Mouse (Mus musculus) small intestine, adult 2 months (tissue): ENCODE measurements around the gene Defb23. TPM values are rescaled to one million over a fixed set of nuclear protein-coding genes. Genes with fewer than 3 reads are reported as not detected.

Experiments
- H3K27ac ChIP-seq: fragments of 200-500 bp; 2 replicates; pipeline ENCODE4 v1.5.1; 2012; ENCODE audit warnings: low read depth, low read length, control low read depth, inconsistent platforms; ENCODE audit not compliant: insufficient read depth
- H3K27me3 ChIP-seq: fragments of 200-500 bp; 2 replicates; pipeline ENCODE4 v1.6.1; 2012; ENCODE audit warnings: mild to moderate bottlenecking, moderate library complexity, low read length, inconsistent platforms; ENCODE audit not compliant: control insufficient read depth, insufficient read depth
- H3K36me3 ChIP-seq: fragments of 200-500 bp; 2 replicates; pipeline ENCODE4 v1.6.1; 2012; ENCODE audit warnings: mild to moderate bottlenecking, low read length, control low read depth, inconsistent platforms; ENCODE audit not compliant: control insufficient read depth, insufficient read depth
- H3K4me1 ChIP-seq: fragments of 200-500 bp; 2 replicates; pipeline ENCODE4 v1.6.1; 2012; ENCODE audit warnings: low read length, inconsistent platforms, mixed read lengths; ENCODE audit not compliant: control insufficient read depth, insufficient read depth, insufficient read length
- H3K4me3 ChIP-seq: fragments of 200-500 bp; 2 replicates; pipeline ENCODE4 v1.5.1; 2012; ENCODE audit warnings: low read depth, mild to moderate bottlenecking, control low read depth, inconsistent platforms, low read length, moderate library complexity
- CTCF ChIP-seq: fragments of 200-500 bp; IDR thresholded peaks from 2 replicates; pipeline ENCODE4 v1.5.1; 2012; ENCODE audit warnings: low read depth, mild to moderate bottlenecking, control low read depth, inconsistent platforms, low read length, moderate library complexity, mixed read lengths; ENCODE audit not compliant: insufficient replicate concordance, insufficient read length; ENCODE audit errors: extremely low read depth
- POLR2A ChIP-seq: fragments of 200-500 bp; IDR thresholded peaks from 2 replicates; pipeline ENCODE4 v1.6.1; 2012; ENCODE audit warnings: low read depth, mild to moderate bottlenecking, control low read depth, inconsistent platforms, low read length, moderate library complexity
- WGBS: fragments of 180-500 bp; shearing (Covaris S2); methylation state at CpG from one replicate; pipeline ENCODE4 v1.1.7; 2018; 5-methylcytosine and 5-hydroxymethylcytosine counted together
- polyA plus RNA-seq: library from polyadenylated mRNA; depleted of rRNA; stranded (reverse); fragments of >200 nt; gene quantifications from 2 replicates; pipeline ENCODE4 v1.2.3, GENCODE M21; 2012; rRNA removed

The Defb23 gene
- polyA plus RNA-seq, 1 experiment: not detected

- H3K27ac ChIP-seq: no peak overlapping the region
- H3K36me3 ChIP-seq: no peaks in the 10 kb centered on the region
- peaks cover 18% of the 10 kb centered on the region for H3K27me3 ChIP-seq
- TF ChIP-seq CTCF: no peak
- TF ChIP-seq POLR2A: no peak
- H3K4me3 ChIP-seq: no peak overlapping the region
- H3K4me1 ChIP-seq: peaks cover 3% of the 10 kb centered on the region; the same call in 1 of the 2 replicates
- 90% methylated on average over 6 of the region's 6 CpGs for WGBS
These were observed 54.6 kb downstream of the Defb23 start for GRCm38 (mm10) chr2:152409781-152410180.

Other genes starting within 250 kb of the Defb23 start
- gene Csnk2a1, start 237.8 kb downstream of the Defb23 start, polyA plus RNA-seq: 2.6 and 10.1 TPM in 2 replicates
- 23.4 and 49.6 TPM in 2 replicates for gene Tbc1d20, start 170.8 kb downstream of the Defb23 start, polyA plus RNA-seq
- gene Rbck1, start 132.0 kb downstream of the Defb23 start, polyA plus RNA-seq: 185 and 340 TPM in 2 replicates
- gene Trib3, start 120.6 kb downstream of the Defb23 start, polyA plus RNA-seq: 5.1 and 23.5 TPM in 2 replicates
- 0.36 and 0.51 TPM in 2 replicates for gene Nrsn2, start 88.0 kb downstream of the Defb23 start, polyA plus RNA-seq
- gene Sox12, start 66.6 kb downstream of the Defb23 start, polyA plus RNA-seq: 1.8 and 3.2 TPM in 2 replicates
- gene Zcchc3, start 49.6 kb downstream of the Defb23 start, polyA plus RNA-seq: 0.77 and 1.9 TPM in 2 replicates
- not detected in 2 replicates for gene 6820408C15Rik, start 49.0 kb downstream of the Defb23 start, polyA plus RNA-seq
- not detected in 2 replicates for gene Defb20, start 12.4 kb upstream of the Defb23 start, polyA plus RNA-seq
- not detected in 2 replicates for gene Defb22, start 25.5 kb upstream of the Defb23 start, polyA plus RNA-seq
- not detected in 2 replicates for gene Defb26, start 47.1 kb upstream of the Defb23 start, polyA plus RNA-seq
- not detected in 2 replicates for gene Defb28, start 53.6 kb upstream of the Defb23 start, polyA plus RNA-seq
- gene Defb29, start 75.5 kb upstream of the Defb23 start, polyA plus RNA-seq: not detected in 2 replicates
- gene Gm17416, start 104.7 kb upstream of the Defb23 start, polyA plus RNA-seq: not detected in 2 replicates
- gene Defb21, start 108.1 kb upstream of the Defb23 start, polyA plus RNA-seq: not detected in 2 replicates
- not detected in 2 replicates for gene Defb19, start 115.7 kb upstream of the Defb23 start, polyA plus RNA-seq
- not detected in 2 replicates for gene Defb45, start 134.8 kb upstream of the Defb23 start, polyA plus RNA-seq
- not detected in 2 replicates for gene Defb36, start 139.7 kb upstream of the Defb23 start, polyA plus RNA-seq
- gene Defb25, start 158.4 kb upstream of the Defb23 start, polyA plus RNA-seq: not detected in 2 replicates
- gene Rem1, start 162.3 kb upstream of the Defb23 start, polyA plus RNA-seq: 3.5 and 4.7 TPM in 2 replicates
- 152 and 199 TPM in 2 replicates for gene H13, start 204.8 kb upstream of the Defb23 start, polyA plus RNA-seq
- gene Mcts2, start 222.4 kb upstream of the Defb23 start, polyA plus RNA-seq: 1.3 and 1.7 TPM in 2 replicates